Mouse (Mus musculus) adrenal gland, adult 18-20 months (tissue): Measurements from ENCODE around the gene Itprid2. TPM values are rescaled to one million over a fixed set of nuclear protein-coding genes. Genes with fewer than 3 reads are reported as not detected.
"Not testable (repeated sequence)": the region's sequence is repeated elsewhere in the genome, so short reads cannot be mapped to it uniquely, and the experiment has no call there.

Source experiments
- DNase-seq, 2 experiments: peaks; one replicate each; pipeline ENCODE4 v3.0.0; 2021 to 2022; ENCODE audit warnings: low spot score in 2 of 2
- long read RNA-seq, 2 experiments: library from polyadenylated mRNA; stranded (forward); transcript quantifications; one replicate each; pipeline ENCODE4 v2.0.0; 2021
- total RNA-seq, 2 experiments: library from RNA; stranded (reverse); gene quantifications; 1 replicate in 1 of 2; 2 replicates in 1 of 2; pipeline ENCODE4 v1.2.3; 2021

Itprid2 gene
- total RNA-seq = 10 to 100 TPM; 54.3 to 73.9 TPM
- long read RNA-seq, experiment 1, full-length matches to known transcripts = 31 of 45 reads
- long read RNA-seq, experiment 1, partial matches to known transcripts = 10 of 45 reads
- long read RNA-seq, experiment 1, other reads (novel, unspliced or antisense) = 4 of 45 reads
- long read RNA-seq, experiment 2, full-length matches to known transcripts = 9 of 42 reads
- long read RNA-seq, experiment 2, partial matches to known transcripts = 33 of 42 reads
- long read RNA-seq, experiment 2, other reads (novel, unspliced or antisense) = 0 of 42 reads

DNA sequence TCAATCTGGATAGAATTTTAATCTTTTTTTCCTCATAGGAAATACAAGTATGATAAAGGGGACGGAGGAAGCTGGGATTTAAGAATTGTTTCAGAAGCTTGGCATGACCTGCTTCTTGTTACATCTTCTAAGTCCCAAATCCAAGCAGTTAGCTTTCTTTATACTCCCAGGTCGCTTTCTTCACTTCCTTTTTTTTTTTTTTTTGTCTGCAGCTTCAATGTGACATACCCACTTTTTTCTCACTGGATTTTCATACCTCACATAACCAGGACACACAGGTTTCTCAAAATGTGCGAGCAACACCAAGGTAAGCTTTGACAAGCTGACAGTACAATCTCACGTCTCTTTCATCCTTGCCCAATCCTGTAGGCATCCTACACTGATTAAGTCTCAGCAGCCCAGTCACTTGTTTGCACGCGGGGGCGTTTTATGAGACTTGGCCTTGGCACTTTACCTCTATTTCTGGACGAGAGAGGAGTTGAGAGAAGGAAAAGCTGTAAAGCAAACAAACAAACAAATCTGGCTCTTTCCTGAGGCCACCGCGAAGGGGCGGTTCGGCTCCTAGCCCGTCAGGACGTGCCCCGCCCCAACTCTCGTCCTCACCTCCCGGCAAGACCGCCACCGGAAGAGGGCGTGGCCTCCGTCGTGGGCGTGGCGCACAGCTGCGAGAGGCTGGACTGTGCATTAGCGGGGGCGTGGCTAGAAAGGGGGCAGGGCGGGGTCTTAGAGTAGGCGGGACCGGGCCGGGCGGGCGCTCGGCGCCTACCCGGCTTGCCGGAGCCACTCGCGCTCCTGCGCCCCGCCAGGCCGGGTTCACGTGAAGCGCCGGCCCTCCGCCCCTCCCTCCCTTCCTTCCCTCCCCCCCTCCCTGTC lies at the start of gene Itprid2:
TSS of gene Itprid2 (plus strand) at position 825 of the 873 bp plus-strand sequence.
- DNase-seq = peak; percentile 99

DNA sequence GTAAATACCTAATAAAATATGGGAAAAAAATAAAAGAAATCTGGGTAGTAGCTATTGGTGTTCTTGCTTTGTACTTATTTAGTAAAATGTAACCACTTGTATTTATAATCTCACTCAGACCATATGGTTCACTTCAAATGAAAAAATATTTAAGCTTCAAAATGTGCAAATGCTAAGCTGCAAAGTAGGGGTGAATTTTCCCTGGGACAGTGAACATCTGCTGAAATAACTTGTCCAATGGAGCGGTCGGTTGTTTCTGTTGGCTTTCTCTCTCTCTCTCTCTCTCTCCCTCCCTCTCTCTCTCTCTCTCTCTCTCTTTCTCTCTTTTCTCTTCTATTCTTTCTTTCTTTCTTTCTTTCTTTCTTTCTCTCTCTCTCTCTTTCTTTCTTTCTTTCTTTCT lies 39.0 kb upstream of the Itprid2 start:
- DNase-seq = no peak

DNA sequence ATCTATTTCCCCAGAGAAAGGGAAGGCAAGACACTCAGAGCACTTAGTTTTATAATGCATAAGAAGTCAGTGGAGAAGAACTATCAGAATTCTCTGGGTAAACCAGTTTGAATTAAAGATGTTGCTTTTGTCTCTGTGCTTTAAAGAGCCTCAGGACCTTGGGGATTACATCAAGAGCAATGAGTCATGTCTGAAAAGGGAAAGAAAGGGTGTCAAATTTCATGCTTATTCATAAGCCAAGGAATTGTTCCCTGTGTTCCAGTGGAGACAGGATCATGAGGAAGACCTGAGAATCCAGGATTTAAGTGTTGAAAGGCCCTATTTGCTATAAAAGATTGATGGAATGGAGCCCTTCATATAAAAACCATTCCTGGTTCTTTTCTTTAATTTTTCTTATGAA lies 38.1 kb upstream of the Itprid2 start:
- no peak for DNase-seq

GRCm38 (mm10) chr2:79601109-79601508 lies 34.0 kb upstream of the Itprid2 start:
- DNase-seq = not testable (repeated sequence)

GRCm38 (mm10) chr2:79601691-79602116 lies 33.4 kb upstream of the Itprid2 start:
- DNase-seq = no peak

- DNase-seq = no peak
These were observed 32.8 kb upstream of the Itprid2 start for GRCm38 (mm10) chr2:79602306-79602705.

GRCm38 (mm10) chr2:79603363-79603762 lies 31.8 kb upstream of the Itprid2 start:
- DNase-seq = no peak

DNA sequence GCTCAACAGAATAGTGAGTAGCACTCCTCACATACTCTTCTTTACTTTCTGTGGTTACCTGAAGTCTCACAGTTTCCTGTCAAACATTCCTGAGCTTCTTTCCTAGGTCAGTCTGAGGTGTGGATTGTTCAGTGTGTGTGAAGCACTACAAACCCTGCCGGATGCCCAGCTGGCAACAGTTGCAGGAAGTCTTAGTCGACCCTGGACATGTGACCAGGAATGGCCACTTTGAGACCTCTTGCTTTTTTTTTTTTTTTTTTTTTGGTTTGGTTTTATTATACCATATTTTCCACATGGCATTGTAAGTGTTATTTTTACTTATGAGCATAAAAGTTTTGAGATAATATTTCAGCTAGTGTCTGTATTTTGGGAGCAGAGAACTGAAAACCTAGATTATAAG lies 29.1 kb upstream of the Itprid2 start:
- no peak for DNase-seq

DNA sequence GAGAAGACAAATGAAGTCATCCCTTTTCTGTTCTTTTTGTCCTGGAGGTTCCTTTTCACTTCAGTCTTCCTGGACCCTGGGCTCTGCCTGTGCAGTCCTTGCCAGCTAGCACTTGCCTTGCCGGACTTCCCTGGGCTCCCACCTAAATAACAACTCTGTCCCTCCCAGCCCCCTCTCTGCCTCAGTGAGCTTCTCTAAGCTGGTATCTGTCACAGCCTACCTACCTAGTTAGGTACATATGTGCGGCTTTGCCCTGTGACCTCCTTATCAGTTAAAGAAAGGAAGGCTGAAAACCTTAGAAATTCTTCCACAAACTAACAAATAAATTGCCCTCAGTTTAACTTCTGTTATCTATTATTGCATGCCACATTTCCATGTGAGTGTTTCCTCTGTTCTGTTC lies 28.0 kb upstream of the Itprid2 start:
- DNase-seq = no peak

- no peak for DNase-seq
These were observed 26.7 kb upstream of the Itprid2 start for GRCm38 (mm10) chr2:79608301-79609074.

- no peak for DNase-seq
These were observed 24.3 kb upstream of the Itprid2 start for GRCm38 (mm10) chr2:79610894-79611293.

GRCm38 (mm10) chr2:79618145-79618544 lies 17.0 kb upstream of the Itprid2 start:
- DNase-seq = no peak

GRCm38 (mm10) chr2:79618614-79619568 lies 16.3 kb upstream of the Itprid2 start:
- DNase-seq = no peak

DNA sequence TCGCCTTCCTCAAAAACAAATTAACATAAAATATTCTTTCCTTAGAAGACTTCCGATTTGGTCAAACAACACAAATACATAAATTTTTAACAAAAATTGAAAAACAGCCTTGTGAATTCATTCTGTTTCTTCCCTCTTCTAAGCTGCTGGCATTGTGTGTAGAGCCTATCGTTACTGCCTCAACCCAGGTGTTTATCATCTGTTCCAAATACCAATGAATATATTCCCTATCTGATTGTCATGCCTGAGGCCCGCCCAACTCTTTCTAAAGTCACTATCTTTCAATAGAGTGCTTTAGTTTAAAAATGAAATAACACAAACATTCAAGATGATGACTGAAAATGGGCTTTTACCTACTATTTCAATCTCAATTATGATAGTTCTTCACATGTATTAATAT lies 11.9 kb upstream of the Itprid2 start:
- no peak for DNase-seq

- no peak for DNase-seq
These were observed 7.5 kb upstream of the Itprid2 start for GRCm38 (mm10) chr2:79627624-79628023.

DNA sequence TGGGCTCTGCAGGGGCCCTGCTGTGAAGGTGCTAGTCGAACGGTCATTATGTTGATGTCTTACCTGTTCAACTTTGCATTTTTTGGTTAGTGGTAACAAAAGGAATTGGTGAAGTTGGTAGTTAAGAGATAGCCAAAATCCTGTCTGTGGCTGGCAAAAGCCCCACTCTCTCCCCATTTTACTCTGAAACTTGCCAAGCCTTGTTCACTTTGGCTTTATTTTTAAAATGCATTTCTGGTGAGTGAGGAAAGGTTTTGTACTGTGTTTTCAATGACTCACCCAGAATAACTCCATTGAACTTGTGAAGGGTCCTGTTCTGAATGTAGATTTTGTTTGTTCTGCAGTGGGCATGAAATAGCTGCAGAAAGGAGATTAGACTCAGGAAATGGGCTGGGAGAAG lies 4.9 kb upstream of the Itprid2 start:
- DNase-seq = no peak

- peak; percentile 61 to 71 for DNase-seq
These were observed 507 bp downstream of the Itprid2 start for GRCm38 (mm10) chr2:79635426-79636291.

GRCm38 (mm10) chr2:79638924-79639323 lies 3.8 kb downstream of the Itprid2 start:
- no peak for DNase-seq

- DNase-seq = peak; percentile 45 to 58
These were observed 11.1 kb downstream of the Itprid2 start for GRCm38 (mm10) chr2:79646237-79646688.
